In the genomic region with DNA sequence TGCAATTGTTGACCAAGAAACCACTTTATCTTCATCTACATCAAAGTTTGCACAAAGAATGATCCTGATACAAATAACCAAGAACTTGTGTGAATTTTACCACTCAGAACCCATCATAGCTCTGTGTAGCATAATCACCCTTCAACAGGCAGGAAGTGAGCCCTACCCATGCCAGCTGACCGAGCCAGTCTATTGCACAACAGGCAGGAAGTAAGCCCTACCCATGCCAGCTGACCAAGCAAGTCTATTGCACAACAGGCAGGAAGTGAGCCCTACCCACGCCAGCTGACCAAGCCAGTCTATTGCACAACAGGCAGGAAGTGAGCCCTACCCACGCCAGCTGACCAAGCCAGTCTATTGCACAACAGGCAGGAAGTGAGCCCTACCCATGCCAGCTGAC, we compare ENCODE assay signal across 10 mouse cellular contexts. TPM values are rescaled to one million over a fixed set of nuclear protein-coding genes. Genes with fewer than 3 reads are reported as not detected.
"Had no signal": no experiment of that assay in that cellular context is flagged by ENCODE, and none has a peak within 500 bp of the region (broad histone marks: within the 10 kb centered on the region; RNA-seq: fewer than 3 reads in every experiment).

No protein-coding gene starts in this region.

RNA-seq across cellular contexts. Expression of a gene that starts 17.1 kb away (rescaled TPM):
- total RNA-seq: neutrophil, adult 5-6 weeks had no signal
- polyA plus RNA-seq: neural tube, embryonic 13.5 days; neural tube, embryonic 14.5 days; neural tube, embryonic 15.5 days; small intestine, adult 2 months; stomach, embryonic 14.5 days had no signal

RNA-seq across cellular contexts. Expression of a gene that starts 45.4 kb away (rescaled TPM):
- total RNA-seq: neutrophil, adult 5-6 weeks had no signal
- polyA plus RNA-seq: neural tube, embryonic 13.5 days; neural tube, embryonic 14.5 days; neural tube, embryonic 15.5 days; small intestine, adult 2 months; stomach, embryonic 14.5 days; stomach, embryonic 15.5 days; stomach, embryonic 16.5 days; stomach, postnatal 0 days; thymus, postnatal 0 days had no signal
